Mouse (Mus musculus) midbrain, embryonic 10.5 days (tissue): ENCODE results near the gene Smim23. TPM values are rescaled to one million over a fixed set of nuclear protein-coding genes. Genes with fewer than 3 reads are reported as not detected.

Experiments used
- DNase-seq: peaks from one replicate; pipeline ENCODE4 v3.0.0-alpha.2; 2017; ENCODE audit warnings: low spot score
- H3K27ac ChIP-seq: fragments of 300-500 bp; sonication (generic); replicated peaks from 2 replicates; pipeline ENCODE4 v1.5.1; 2016; ENCODE audit warnings: mild to moderate bottlenecking
- H3K27me3 ChIP-seq: fragments of 300-500 bp; sonication (generic); 2 replicates; pipeline ENCODE4 v1.6.1; 2016; ENCODE audit warnings: low read depth, mild to moderate bottlenecking; ENCODE audit not compliant: poor library complexity, severe bottlenecking
- H3K36me3 ChIP-seq: fragments of 300-500 bp; sonication (generic); 2 replicates; pipeline ENCODE4 v1.6.1; 2016; ENCODE audit warnings: mild to moderate bottlenecking, moderate library complexity
- H3K4me1 ChIP-seq: fragments of 300-500 bp; sonication (generic); 2 replicates; pipeline ENCODE4 v1.6.1; 2016
- H3K4me3 ChIP-seq: fragments of 300-500 bp; sonication (generic); 2 replicates; pipeline ENCODE4 v1.5.1; 2016; ENCODE audit warnings: mild to moderate bottlenecking, moderate library complexity
- H3K9me3 ChIP-seq: fragments of 300-500 bp; sonication (generic); replicated peaks from 2 replicates; pipeline ENCODE4 v1.6.1; 2016; ENCODE audit warnings: mild to moderate bottlenecking
- WGBS: fragments of 180-500 bp; shearing (Covaris S2); methylation state at CpG from one replicate; pipeline ENCODE4 v1.1.7; 2016; 5-methylcytosine and 5-hydroxymethylcytosine counted together
- polyA plus RNA-seq: library from polyadenylated mRNA; unstranded; fragments of >200 nt; fragmentation: Nextera tagmentation; extraction: Ambion mirVana; gene quantifications from 2 replicates; pipeline ENCODE4 v1.2.1, GENCODE M21; 2016

Smim23 gene
- not detected in 2 replicates for polyA plus RNA-seq

DNA sequence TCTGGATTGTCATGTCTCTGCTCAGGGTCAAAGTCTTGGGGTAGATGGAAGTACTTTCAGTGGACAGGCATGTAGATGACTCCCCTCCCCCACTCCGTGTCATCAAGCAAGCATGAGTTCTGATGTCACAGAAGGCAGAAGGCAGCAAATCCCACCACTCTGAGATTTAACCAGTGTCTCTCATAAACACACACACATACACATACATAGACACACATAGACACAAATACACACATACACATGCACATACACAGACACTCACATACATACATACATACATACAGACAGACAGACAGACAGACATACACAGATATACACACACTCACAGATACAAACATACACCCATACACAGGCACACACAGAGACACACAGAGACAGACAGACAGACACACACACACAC lies at the start of gene Smim23:
TSS of gene Smim23 (minus strand) at position 101 of the 400 bp plus-strand sequence.
- no peaks in the 10 kb centered on the region for H3K27me3 ChIP-seq
- 83% methylated on average over 1 of the region's 1 CpGs for WGBS

GRCm38 (mm10) chr11:32868619-32869383 lies 44.4 kb upstream of the Smim23 start:
- DNase-seq = no peak
- no peak overlapping the region for H3K27ac ChIP-seq
- peaks cover 4% of the 10 kb centered on the region; the same call in 1 of the 2 replicates for H3K9me3 ChIP-seq
- WGBS = 90% methylated on average over 10 of the region's 10 CpGs
- H3K4me1 ChIP-seq = 0 out of 2 replicates have a peak, but pooled peaks cover 3% of the 10 kb centered on the region
- H3K4me3 ChIP-seq = no peak overlapping the region
- no peaks in the 10 kb centered on the region for H3K27me3 ChIP-seq
- H3K36me3 ChIP-seq = no peaks in the 10 kb centered on the region

More for the DNA sequence above, at the start of gene Smim23:
- no peaks in the 10 kb centered on the region for H3K9me3 ChIP-seq
- no peak within 1 kb of the TSS for H3K27ac ChIP-seq
- no peaks in the 10 kb centered on the region for H3K36me3 ChIP-seq
- H3K4me3 ChIP-seq = no peak within 1 kb of the TSS
- no peak for DNase-seq
- no peaks in the 10 kb centered on the region for H3K4me1 ChIP-seq

DNA sequence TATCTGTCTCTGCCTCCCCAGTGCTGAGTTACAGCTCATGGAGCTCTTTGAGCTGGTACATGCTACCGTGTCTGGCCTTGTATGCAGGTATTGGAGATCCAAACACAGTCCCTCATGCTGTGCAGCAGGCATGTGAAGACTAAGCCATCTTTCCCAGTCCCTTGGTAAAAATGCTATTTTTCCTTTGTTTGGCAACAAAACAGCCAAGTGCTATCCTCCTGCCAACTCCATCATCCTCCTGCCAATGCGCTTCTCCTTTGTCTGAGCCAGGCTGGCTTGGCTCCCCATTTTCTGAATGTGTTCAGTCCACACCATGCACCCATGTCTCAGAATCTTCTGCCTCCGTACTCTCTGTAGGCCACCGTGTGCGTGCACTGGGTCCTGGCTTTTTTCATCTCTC lies 40.2 kb upstream of the Smim23 start:
- Histone ChIP-seq H3K27me3 (no peaks in the 10 kb centered on the region), H3K27ac (no peak overlapping the region), H3K4me1 (0 out of 2 replicates have a peak, but pooled peaks cover 3% of the 10 kb centered on the region), H3K36me3 (no peaks in the 10 kb centered on the region), H3K9me3 (no peaks in the 10 kb centered on the region), H3K4me3 (no peak overlapping the region)
- DNase-seq = no peak
- WGBS = 92% methylated on average over 5 of the region's 5 CpGs

- DNase-seq = no peak
- H3K9me3 ChIP-seq = no peaks in the 10 kb centered on the region; the same call in 1 of the 2 replicates
- WGBS = 61% methylated on average over 8 of the region's 8 CpGs
Observed at GRCm38 (mm10) chr11:32857418-32857879, 33.0 kb upstream of the Smim23 start.

GRCm38 (mm10) chr11:32846682-32847222 lies 22.3 kb upstream of the Smim23 start:
- Histone ChIP-seq H3K27me3 (no peaks in the 10 kb centered on the region), H3K9me3 (no peaks in the 10 kb centered on the region), H3K36me3 (no peaks in the 10 kb centered on the region), H3K4me3 (no peak overlapping the region), H3K27ac (no peak overlapping the region), H3K4me1 (peaks cover 5% of the 10 kb centered on the region; the same call in 1 of the 2 replicates)
- DNase-seq = no peak
- 78% methylated on average over 20 of the region's 20 CpGs for WGBS

More at GRCm38 (mm10) chr11:32857418-32857879, 33.0 kb upstream of the Smim23 start:
- no peaks in the 10 kb centered on the region for H3K36me3 ChIP-seq
- H3K27ac ChIP-seq = no peak overlapping the region
- no peaks in the 10 kb centered on the region for H3K27me3 ChIP-seq
- 0 out of 2 replicates have a peak, but pooled peaks cover 4% of the 10 kb centered on the region for H3K4me1 ChIP-seq
- no peak overlapping the region for H3K4me3 ChIP-seq

DNA sequence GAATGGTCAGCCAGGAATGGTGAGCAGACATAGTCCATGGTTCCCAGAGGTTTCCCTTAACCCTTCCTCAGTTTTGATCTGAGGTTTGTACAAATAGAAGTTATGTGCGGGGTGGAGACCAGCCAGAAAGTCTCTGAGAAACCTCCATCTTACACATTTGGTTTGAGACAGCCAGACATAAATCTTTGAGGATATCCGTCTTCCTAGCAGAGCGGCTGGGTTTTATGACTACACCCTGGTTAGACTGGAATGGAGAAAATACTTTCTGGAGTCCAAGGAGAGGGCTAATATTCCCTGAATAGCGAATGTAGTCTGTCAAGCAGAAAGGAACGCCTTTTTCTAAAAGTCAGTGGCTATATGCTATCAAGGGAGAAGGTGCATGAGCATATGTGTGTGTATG lies 16.8 kb upstream of the Smim23 start:
- 91% methylated on average over 5 of the region's 5 CpGs for WGBS
- Histone ChIP-seq H3K4me1 (no peaks in the 10 kb centered on the region), H3K36me3 (no peaks in the 10 kb centered on the region), H3K27ac (no peak overlapping the region), H3K9me3 (no peaks in the 10 kb centered on the region), H3K27me3 (no peaks in the 10 kb centered on the region), H3K4me3 (no peak overlapping the region)
- DNase-seq = no peak

DNA sequence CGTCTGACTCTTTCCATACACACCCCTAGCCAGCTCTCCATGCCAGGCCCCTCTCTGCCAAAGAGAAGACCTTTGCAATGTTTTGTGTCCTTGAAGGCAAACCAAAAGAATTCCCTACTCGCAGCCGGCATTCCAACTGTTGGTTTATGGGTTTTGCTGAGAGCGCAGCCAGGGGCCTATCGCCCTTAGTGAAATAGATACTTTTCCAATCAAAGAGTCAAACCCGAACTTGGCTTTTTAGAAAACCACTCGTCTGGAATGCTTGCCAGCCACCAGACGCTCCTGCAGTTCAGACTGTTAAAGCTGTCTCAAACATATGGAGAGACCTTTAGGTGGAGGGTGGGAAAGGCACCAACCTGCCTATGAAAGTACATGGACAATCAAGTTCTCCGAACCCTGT lies 15.9 kb upstream of the Smim23 start:
- no peak overlapping the region for H3K27ac ChIP-seq
- no peaks in the 10 kb centered on the region for H3K9me3 ChIP-seq
- 83% methylated on average over 9 of the region's 9 CpGs for WGBS
- 0 out of 2 replicates have a peak, but pooled peaks cover 4% of the 10 kb centered on the region for H3K27me3 ChIP-seq
- peaks cover 2% of the 10 kb centered on the region; the same call in 1 of the 2 replicates for H3K4me1 ChIP-seq
- no peaks in the 10 kb centered on the region for H3K36me3 ChIP-seq
- DNase-seq = no peak
- H3K4me3 ChIP-seq = no peak overlapping the region

- H3K9me3 ChIP-seq = no peaks in the 10 kb centered on the region
- H3K27ac ChIP-seq = no peak overlapping the region
- no peak for DNase-seq
- no peak overlapping the region for H3K4me3 ChIP-seq
- WGBS = 26% methylated on average over 8 of the region's 8 CpGs
- H3K4me1 ChIP-seq = peaks cover 13% of the 10 kb centered on the region
- H3K27me3 ChIP-seq = 0 out of 2 replicates have a peak, but pooled peaks cover 6% of the 10 kb centered on the region
- no peaks in the 10 kb centered on the region for H3K36me3 ChIP-seq
Observed at GRCm38 (mm10) chr11:32835022-32835421, 10.6 kb upstream of the Smim23 start.

- no peaks in the 10 kb centered on the region for H3K9me3 ChIP-seq
- H3K4me3 ChIP-seq = no peak overlapping the region
- 0 out of 2 replicates have a peak, but pooled peaks cover 6% of the 10 kb centered on the region for H3K27me3 ChIP-seq
- 50% methylated on average over 13 of the region's 13 CpGs for WGBS
- DNase-seq = no peak
- peaks cover 13% of the 10 kb centered on the region for H3K4me1 ChIP-seq
- no peaks in the 10 kb centered on the region for H3K36me3 ChIP-seq
- H3K27ac ChIP-seq = no peak overlapping the region
Observed at GRCm38 (mm10) chr11:32834367-32834918, 10.0 kb upstream of the Smim23 start.

DNA sequence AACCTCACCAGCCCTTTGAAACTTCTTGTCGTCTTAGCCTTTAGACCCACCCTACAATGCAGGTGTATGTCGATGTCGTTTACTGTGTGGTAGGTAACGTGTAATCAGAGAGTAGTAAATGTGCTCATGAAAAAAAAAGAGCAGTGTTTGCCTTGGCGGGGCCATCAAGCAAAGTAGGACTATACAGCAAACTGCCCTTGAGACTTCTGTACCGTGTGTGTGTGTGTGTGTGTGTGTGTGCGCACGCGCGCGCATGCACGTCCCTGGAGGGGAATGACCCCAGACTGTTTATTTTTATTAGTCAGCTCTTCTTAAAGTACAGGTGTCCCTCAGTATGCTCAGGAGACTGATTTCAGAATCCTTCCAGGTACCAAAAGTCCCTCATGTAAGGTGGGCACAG lies 6.8 kb downstream of the Smim23 start:
- Histone ChIP-seq H3K4me3 (no peak overlapping the region), H3K36me3 (no peaks in the 10 kb centered on the region), H3K4me1 (no peaks in the 10 kb centered on the region), H3K27me3 (no peaks in the 10 kb centered on the region), H3K9me3 (no peaks in the 10 kb centered on the region), H3K27ac (no peak overlapping the region)
- WGBS = 96% methylated on average over 12 of the region's 12 CpGs
- no peak for DNase-seq

GRCm38 (mm10) chr11:32814286-32814685 lies 10.1 kb downstream of the Smim23 start:
- H3K4me3 ChIP-seq = no peak overlapping the region
- no peaks in the 10 kb centered on the region for H3K9me3 ChIP-seq
- H3K27ac ChIP-seq = no peak overlapping the region
- H3K36me3 ChIP-seq = no peaks in the 10 kb centered on the region
- no peak for DNase-seq
- peaks cover 4% of the 10 kb centered on the region for H3K4me1 ChIP-seq
- H3K27me3 ChIP-seq = no peaks in the 10 kb centered on the region
- WGBS = 93% methylated on average over 8 of the region's 8 CpGs

GRCm38 (mm10) chr11:32809091-32809490 lies 15.3 kb downstream of the Smim23 start:
- no peak for DNase-seq
- Histone ChIP-seq H3K36me3 (no peaks in the 10 kb centered on the region), H3K4me3 (no peak overlapping the region), H3K4me1 (peaks cover 4% of the 10 kb centered on the region), H3K9me3 (no peaks in the 10 kb centered on the region), H3K27me3 (no peaks in the 10 kb centered on the region), H3K27ac (no peak overlapping the region)
- 81% methylated on average over 1 of the region's 1 CpGs for WGBS

DNA sequence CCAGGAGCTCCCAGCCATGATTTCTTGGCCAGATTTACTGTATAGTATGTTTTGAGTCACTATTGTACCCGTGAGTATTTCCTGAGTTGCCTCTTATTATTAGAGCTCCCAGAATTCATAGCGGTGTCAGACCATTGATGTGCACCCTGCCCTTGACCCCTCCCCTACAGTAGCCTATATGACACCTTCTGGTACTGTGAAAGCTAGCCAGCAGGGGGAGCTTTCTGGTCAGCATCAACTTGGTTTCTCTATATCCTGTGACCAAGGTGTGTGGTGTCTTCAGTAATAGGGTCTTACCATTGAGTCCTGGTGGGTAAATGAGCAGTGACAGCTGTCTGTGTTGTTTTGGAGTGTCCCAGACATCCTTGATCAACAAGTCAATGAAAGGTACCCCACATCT lies 18.4 kb downstream of the Smim23 start:
- Histone ChIP-seq H3K4me3 (no peak overlapping the region), H3K9me3 (no peaks in the 10 kb centered on the region), H3K36me3 (no peaks in the 10 kb centered on the region), H3K27me3 (no peaks in the 10 kb centered on the region), H3K27ac (no peak overlapping the region), H3K4me1 (peaks cover 5% of the 10 kb centered on the region)
- 24% methylated on average over 2 of the region's 2 CpGs for WGBS
- peak; percentile 45 for DNase-seq
